Mouse (Mus musculus): ENCODE results near the gene Slc6a3.

DNA sequence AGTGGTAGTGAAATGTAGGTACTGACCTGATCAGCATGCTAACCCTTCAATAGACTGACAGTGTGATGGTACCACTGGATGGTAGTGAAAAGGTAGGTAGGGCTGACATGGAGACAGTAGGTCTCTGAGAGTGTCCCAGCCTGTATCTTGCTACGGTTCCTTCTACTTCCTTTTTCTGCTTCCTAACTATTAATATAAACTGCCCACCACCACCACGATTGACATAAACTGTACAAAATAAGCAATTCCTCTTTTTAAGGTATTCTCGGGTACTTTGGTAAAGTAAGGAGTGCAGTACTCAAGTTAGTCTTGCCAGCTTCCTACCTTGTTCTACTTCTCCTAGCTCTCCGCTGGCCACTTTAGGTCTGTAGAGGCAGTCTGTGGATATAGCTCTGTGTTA lies 59.7 kb downstream of the Slc6a3 start:
- no peak for TF ChIP-seq POLR2A (IDR thresholded peaks at IDR 0.05; ENCODE audit: insufficient read depth, low read length)
- TF ChIP-seq CTCF (IDR thresholded peaks at IDR 0.05; ENCODE audit: low read depth, low read length) = no peak
- TF ChIP-seq EP300 (IDR thresholded peaks at IDR 0.05; ENCODE audit: insufficient read depth, low read depth, low read length) = no peak

Data from ES-Bruce4 (cell line).